Mouse (Mus musculus) liver, embryonic 11.5 days (tissue): ENCODE results near the gene Loxl3. TPM values are rescaled to one million over a fixed set of nuclear protein-coding genes. Genes with fewer than 3 reads are reported as not detected.
A peak's percentile ranks its signal among the peaks of the same experiment; 100 is the strongest.

ENCODE experiments used
- ATAC-seq: fragments of 200-750 bp; cut with Nextera tagmentation; replicated peaks from 2 replicates; pipeline ENCODE4 v1.8.0; 2017; ENCODE audit warnings: moderate number of reproducible peaks, mild to moderate bottlenecking, moderate TSS enrichment, moderate library complexity; ENCODE audit not compliant: low FRiP score
- DNase-seq: peaks from one replicate; pipeline ENCODE4 v3.0.0-alpha.2; 2017; ENCODE audit warnings: low spot score
- H3K27ac ChIP-seq: fragments of 300-500 bp; sonication (generic); 2 replicates; pipeline ENCODE4 v1.5.1; 2014; ENCODE audit warnings: mild to moderate bottlenecking, low read depth, low read length, control low read depth
- H3K27me3 ChIP-seq: fragments of 300-500 bp; sonication (generic); replicated peaks from 2 replicates; pipeline ENCODE4 v1.6.1; 2014; ENCODE audit warnings: low read length, mixed read lengths; ENCODE audit not compliant: control insufficient read depth, insufficient read depth
- H3K36me3 ChIP-seq: fragments of 300-500 bp; sonication (generic); 2 replicates; pipeline ENCODE4 v1.6.1; 2014; ENCODE audit warnings: mild to moderate bottlenecking, low read length, moderate library complexity, mixed read lengths; ENCODE audit not compliant: control insufficient read depth, insufficient read depth
- H3K4me1 ChIP-seq: fragments of 300-500 bp; sonication (generic); replicated peaks from 2 replicates; pipeline ENCODE4 v1.6.1; 2014; ENCODE audit warnings: low read length, mixed read lengths; ENCODE audit not compliant: control insufficient read depth, insufficient read depth
- H3K4me2 ChIP-seq: fragments of 300-500 bp; sonication (generic); 2 replicates; pipeline ENCODE4 v1.6.1; 2014; ENCODE audit warnings: mild to moderate bottlenecking, control low read depth, moderate library complexity
- H3K4me3 ChIP-seq: fragments of 300-500 bp; sonication (generic); 2 replicates; pipeline ENCODE4 v1.5.1; 2014; ENCODE audit warnings: low read depth, low read length, control low read depth
- H3K9ac ChIP-seq: fragments of 300-500 bp; sonication (generic); 2 replicates; pipeline ENCODE4 v1.6.1; 2014; ENCODE audit warnings: low read depth, low read length, control low read depth
- H3K9me3 ChIP-seq: fragments of 300-500 bp; sonication (generic); 2 replicates; pipeline ENCODE4 v1.6.1; 2016; ENCODE audit warnings: low read length, inconsistent platforms, mixed read lengths; ENCODE audit not compliant: control insufficient read depth
- WGBS: fragments of 180-500 bp; shearing (Covaris S2); extraction: QIAGEN DNeasy Blood & Tissue Kit; methylation state at CpG from one replicate; pipeline ENCODE4 v1.1.7; 2014; 5-methylcytosine and 5-hydroxymethylcytosine counted together
- microRNA counts: library from miRNA; unstranded; fragments of <30 nt; microRNA quantifications from one replicate; lab custom pipeline; 2015
- microRNA-seq: library from miRNA; unstranded; fragments of <30 nt; microRNA quantifications from one replicate; pipeline ENCODE4, GENCODE M21; 2017; ENCODE audit warnings: borderline number of aligned reads
- polyA plus RNA-seq: library from polyadenylated mRNA; unstranded; fragments of >200 nt; fragmentation: Nextera tagmentation; extraction: Ambion mirVana; gene quantifications from 2 replicates; pipeline ENCODE4 v1.2.1, GENCODE M21; 2014

Gene Loxl3
- polyA plus RNA-seq, 1 experiment from 2014 or later: 6.2 TPM

- H3K4me2 ChIP-seq: no peak overlapping the region
- WGBS: 59% methylated on average over 2 of the region's 2 CpGs
- H3K9ac ChIP-seq: no peak overlapping the region
- ATAC-seq: no peak
- H3K27me3 ChIP-seq: no peaks in the 10 kb centered on the region; the same call in none of the 2 replicates
- no peak overlapping the region for H3K4me3 ChIP-seq
- H3K4me1 ChIP-seq: peaks cover 20% of the 10 kb centered on the region
- H3K36me3 ChIP-seq: no peaks in the 10 kb centered on the region
- no peaks in the 10 kb centered on the region for H3K9me3 ChIP-seq
- DNase-seq: no peak
- H3K27ac ChIP-seq: no peak overlapping the region
Observed at GRCm38 (mm10) chr6:83098411-83098810, 64.4 kb downstream of the Loxl3 start.

DNA sequence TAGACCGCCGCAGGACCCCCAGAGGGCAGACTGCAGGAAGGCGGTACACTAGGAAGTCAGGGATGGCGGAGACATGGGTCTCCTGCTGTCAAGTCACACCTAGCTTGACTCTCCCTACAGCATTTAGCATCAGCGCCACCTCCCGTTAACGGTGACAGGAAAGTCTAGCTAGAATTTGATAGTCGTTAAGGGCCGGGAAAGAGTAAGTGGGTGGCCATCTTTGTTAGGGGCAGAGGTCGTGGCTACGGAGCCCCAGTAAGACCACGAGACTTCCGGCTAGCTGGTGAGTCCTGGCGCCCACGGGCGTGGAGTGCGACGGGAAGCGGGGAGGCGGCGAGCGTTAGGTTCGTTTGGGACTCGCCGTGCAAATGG is 67.3 kb downstream of the Loxl3 start, which contains the start of the genes Ccdc142 and Gm42688:
Ccdc142 (plus strand) TSS at position 286 of the 372 bp plus-strand sequence.
Gm42688 (plus strand) TSS at position 302 of the 372 bp plus-strand sequence.
- H3K27ac ChIP-seq: peak within 1 kb of the TSS; percentile 87
- DNase-seq (peak; percentile 78), ATAC-seq (peak; percentile 86)
- H3K4me3 ChIP-seq: peak within 1 kb of the TSS; percentile 87
- under 1% methylated on average over 25 of the region's 25 CpGs for WGBS
- H3K9ac ChIP-seq: peak within 1 kb of the TSS; percentile 95
- H3K4me1 ChIP-seq: peaks cover 23% of the 10 kb centered on the region
- peak within 1 kb of the TSS; percentile 100 for H3K4me2 ChIP-seq
- H3K9me3 ChIP-seq: no peaks in the 10 kb centered on the region
- H3K27me3 ChIP-seq: no peaks in the 10 kb centered on the region; the same call in none of the 2 replicates
- peaks cover 2% of the 10 kb centered on the region; the same call in 1 of the 2 replicates for H3K36me3 ChIP-seq

DNA sequence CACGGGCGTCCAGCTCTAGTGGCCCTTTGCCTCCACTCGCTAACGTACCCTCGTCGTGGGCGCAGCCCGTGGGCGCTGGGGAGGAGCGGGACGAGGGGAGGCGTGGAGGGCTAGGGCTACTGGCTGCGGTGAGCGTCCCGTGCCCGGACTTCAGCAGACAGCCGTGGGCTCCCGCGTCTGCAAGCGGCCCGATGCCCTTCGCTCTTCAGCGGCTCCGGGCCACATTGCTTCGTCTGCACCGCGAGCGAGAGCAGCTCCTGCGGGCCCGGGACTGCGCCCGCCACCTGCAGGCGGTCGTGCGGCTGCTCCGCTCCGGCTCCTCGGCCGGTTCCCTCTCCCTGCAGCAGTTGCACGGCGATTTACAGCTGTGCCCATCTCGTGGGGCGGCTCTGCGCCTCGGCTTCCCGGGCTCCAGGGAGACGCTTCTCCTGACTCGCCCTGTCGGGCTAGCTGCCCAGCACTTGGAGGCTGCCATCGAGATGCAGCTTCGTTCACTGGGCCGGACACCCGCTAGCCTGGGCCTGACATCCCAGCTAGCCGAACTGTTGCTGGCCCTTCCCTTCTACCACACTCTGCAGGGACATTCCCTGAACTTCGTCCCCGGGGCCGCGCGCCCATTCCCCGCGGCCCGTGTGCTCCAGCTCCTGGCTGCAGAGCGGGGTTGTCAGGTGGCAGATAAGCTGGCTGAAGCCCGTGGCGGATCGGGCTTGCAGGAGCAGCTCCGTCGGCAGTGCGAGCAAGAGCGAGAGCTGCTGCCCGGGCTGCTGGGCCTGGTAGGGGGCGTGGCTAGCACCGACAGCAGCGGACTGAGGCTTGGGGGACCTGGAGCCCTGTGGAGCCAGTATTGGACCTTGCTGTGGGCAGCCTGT is 67.9 kb downstream of the Loxl3 start:
- WGBS: under 1% methylated on average over 74 of the region's 74 CpGs
- Histone ChIP-seq H3K27me3 (no peaks in the 10 kb centered on the region; the same call in none of the 2 replicates), H3K27ac (peak overlapping the region; percentile 87), H3K36me3 (peaks cover 2% of the 10 kb centered on the region; the same call in 1 of the 2 replicates), H3K9ac (peak overlapping the region; percentile 95), H3K9me3 (no peaks in the 10 kb centered on the region), H3K4me1 (peaks cover 23% of the 10 kb centered on the region), H3K4me2 (peak overlapping the region; percentile 100), H3K4me3 (peak overlapping the region; percentile 87)
- ATAC-seq: peak; percentile 77
- peak; percentile 77 for DNase-seq

MicroRNAs within 50 kb of the gene (microRNA counts, 519-probe panel; counts per million panel counts)
- not detected for microRNA mmu-miR-3470a+mmu-miR-3470b (lab: Ali Mortazavi, UCI)

Small RNA genes lying within 50 kb of the gene (microRNA-seq; reads per million reads assigned to microRNA genes)
- gene Mir3470a: not detected
- not detected for gene Mir7040

Other genes with a start within 250 kb of the Loxl3 start
- gene Sema4f, start 94.4 kb upstream of the Loxl3 start, polyA plus RNA-seq: 0.14 and 0.34 TPM in 2 replicates
- gene M1ap, start 87.3 kb upstream of the Loxl3 start, polyA plus RNA-seq: 6.8 and 8.2 TPM in 2 replicates
- 12.6 and 17.2 TPM in 2 replicates for gene Dok1, start 702 bp upstream of the Loxl3 start, polyA plus RNA-seq
- gene Aup1, start 20.3 kb downstream of the Loxl3 start, polyA plus RNA-seq: 220 and 230 TPM in 2 replicates
- gene Htra2, start 21.1 kb downstream of the Loxl3 start, polyA plus RNA-seq: 102 and 103 TPM in 2 replicates
- 6.1 and 6.2 TPM in 2 replicates for gene Dqx1, start 23.7 kb downstream of the Loxl3 start, polyA plus RNA-seq
- 0.30 and 0.95 TPM in 2 replicates for gene Tlx2, start 36.1 kb downstream of the Loxl3 start, polyA plus RNA-seq
- gene Pcgf1, start 43.7 kb downstream of the Loxl3 start, polyA plus RNA-seq: 25.0 and 27.8 TPM in 2 replicates
- 0.53 and 0.73 TPM in 2 replicates for gene Lbx2, start 52.2 kb downstream of the Loxl3 start, polyA plus RNA-seq
- gene Ccdc142, start 67.4 kb downstream of the Loxl3 start, polyA plus RNA-seq: 2.0 and 2.5 TPM in 2 replicates
- 2.7 and 2.9 TPM in 2 replicates for gene Gm42688, start 67.4 kb downstream of the Loxl3 start, polyA plus RNA-seq
- 110 and 115 TPM in 2 replicates for gene Mrpl53, start 74.9 kb downstream of the Loxl3 start, polyA plus RNA-seq
- gene Mogs, start 81.3 kb downstream of the Loxl3 start, polyA plus RNA-seq: 88.9 and 89.6 TPM in 2 replicates
- gene Wbp1, start 87.4 kb downstream of the Loxl3 start, polyA plus RNA-seq: 45.1 and 50.3 TPM in 2 replicates
- gene Ino80b, start 91.3 kb downstream of the Loxl3 start, polyA plus RNA-seq: 15.8 and 17.6 TPM in 2 replicates
- gene Rtkn, start 101.3 kb downstream of the Loxl3 start, polyA plus RNA-seq: 14.7 and 15.4 TPM in 2 replicates
- 2.3 and 4.3 TPM in 2 replicates for gene Wdr54, start 122.2 kb downstream of the Loxl3 start, polyA plus RNA-seq
- gene 1700003E16Rik, start 122.2 kb downstream of the Loxl3 start, polyA plus RNA-seq: 0.08 and 0.12 TPM in 2 replicates
- gene Dctn1, start 131.7 kb downstream of the Loxl3 start, polyA plus RNA-seq: 56.3 and 63.4 TPM in 2 replicates
- 0.23 and 0.41 TPM in 2 replicates for gene Slc4a5, start 185.7 kb downstream of the Loxl3 start, polyA plus RNA-seq